Mouse (Mus musculus) forebrain, postnatal 0 days (tissue): ENCODE measurements around the gene Pdcl2. TPM values are rescaled to one million over a fixed set of nuclear protein-coding genes. Genes with fewer than 3 reads are reported as not detected.
A peak's percentile ranks its signal among the peaks of the same experiment; 100 is the strongest.

ENCODE experiments used
- ATAC-seq: fragments of 200-750 bp; cut with Nextera tagmentation; 2 replicates; pipeline ENCODE4 v1.8.0; 2017; ENCODE audit warnings: mild to moderate bottlenecking, moderate library complexity
- DNase-seq: peaks from one replicate; pipeline ENCODE4 v3.0.0-alpha.2; 2015
- H3K27ac ChIP-seq: fragments of 300-500 bp; sonication (generic); 2 replicates; pipeline ENCODE4 v1.5.1; 2014; ENCODE audit warnings: low read depth, mild to moderate bottlenecking, antibody characterized with exemption, low read length, moderate library complexity, mixed read lengths
- H3K27me3 ChIP-seq: fragments of 300-500 bp; sonication (generic); 2 replicates; pipeline ENCODE4 v1.6.1; 2014; ENCODE audit warnings: mild to moderate bottlenecking, low read length, mixed read lengths; ENCODE audit not compliant: insufficient read depth
- H3K36me3 ChIP-seq: fragments of 300-500 bp; sonication (generic); 2 replicates; pipeline ENCODE4 v1.6.1; 2014; ENCODE audit warnings: mild to moderate bottlenecking, moderate library complexity; ENCODE audit not compliant: insufficient read depth
- H3K4me1 ChIP-seq: fragments of 300-500 bp; sonication (generic); 2 replicates; pipeline ENCODE4 v1.6.1; 2014; ENCODE audit warnings: antibody characterized with exemption; ENCODE audit not compliant: insufficient read depth
- H3K4me2 ChIP-seq: fragments of 300-500 bp; sonication (generic); 2 replicates; pipeline ENCODE4 v1.6.1; 2014; ENCODE audit warnings: low read depth, mild to moderate bottlenecking, moderate library complexity
- H3K4me3 ChIP-seq: fragments of 300-500 bp; sonication (generic); 2 replicates; pipeline ENCODE4 v1.5.1; 2014; ENCODE audit warnings: low read depth, low read length, mixed read lengths
- H3K9ac ChIP-seq: fragments of 300-500 bp; sonication (generic); 2 replicates; pipeline ENCODE4 v1.6.1; 2014; ENCODE audit warnings: mild to moderate bottlenecking
- H3K9me3 ChIP-seq: fragments of 300-500 bp; sonication (generic); 2 replicates; pipeline ENCODE4 v1.6.1; 2016; ENCODE audit warnings: low read length
- CTCF ChIP-seq: sonication (generic); IDR thresholded peaks from 2 replicates; pipeline ENCODE4 v1.5.1; 2016; ENCODE audit warnings: antibody characterized with exemption, control low read depth, low read depth
- WGBS: fragments of 180-500 bp; shearing (Covaris S2); extraction: QIAGEN DNeasy Blood & Tissue Kit; methylation state at CpG from one replicate; pipeline ENCODE4 v1.1.7; 2014; 5-methylcytosine and 5-hydroxymethylcytosine counted together
- polyA plus RNA-seq: library from polyadenylated mRNA; unstranded; fragments of >200 nt; fragmentation: Nextera tagmentation; extraction: Ambion mirVana; gene quantifications from 2 replicates; pipeline ENCODE4 v1.2.1, GENCODE M21; 2015
- total RNA-seq: library from RNA; depleted of rRNA; stranded (reverse); fragments of >200 nt; gene quantifications from 2 replicates; pipeline ENCODE4 v1.2.3, GENCODE M21; 2014

Gene Pdcl2
- total and polyA plus RNA-seq, 2 experiments from 2014 or later, result not detected

- Histone ChIP-seq H3K27me3 (no peaks in the 10 kb centered on the region), H3K9me3 (no peaks in the 10 kb centered on the region), H3K36me3 (no peaks in the 10 kb centered on the region), H3K4me3 (no peak overlapping the region), H3K27ac (no peak overlapping the region), H3K4me2 (no peak overlapping the region), H3K4me1 (no peaks in the 10 kb centered on the region), H3K9ac (no peak overlapping the region)
- 83% methylated on average over 4 of the region's 4 CpGs for WGBS
- ATAC-seq, result no peak
- TF ChIP-seq CTCF, result no peak
- DNase-seq, result no peak
Measured at GRCm38 (mm10) chr5:76325113-76325512, 5.8 kb downstream of the Pdcl2 start.

GRCm38 (mm10) chr5:76321249-76322196 lies 9.4 kb downstream of the Pdcl2 start:
- Histone ChIP-seq H3K9me3 (no peaks in the 10 kb centered on the region), H3K4me1 (no peaks in the 10 kb centered on the region), H3K4me3 (no peak overlapping the region), H3K36me3 (no peaks in the 10 kb centered on the region), H3K27ac (no peak overlapping the region), H3K9ac (no peak overlapping the region), H3K4me2 (no peak overlapping the region), H3K27me3 (no peaks in the 10 kb centered on the region)
- no peak for TF ChIP-seq CTCF
- ATAC-seq (no peak), DNase-seq (peak; percentile 19)
- WGBS, result 19% methylated on average over 11 of the region's 11 CpGs

GRCm38 (mm10) chr5:76308206-76308605 lies 22.8 kb downstream of the Pdcl2 start:
- no peak overlapping the region for H3K4me2 ChIP-seq
- DNase-seq, result no peak
- no peak for ATAC-seq
- 58% methylated on average over 2 of the region's 2 CpGs for WGBS
- no peak overlapping the region for H3K27ac ChIP-seq
- no peaks in the 10 kb centered on the region for H3K4me1 ChIP-seq
- H3K27me3 ChIP-seq, result no peaks in the 10 kb centered on the region
- TF ChIP-seq CTCF, result no peak
- H3K36me3 ChIP-seq, result no peaks in the 10 kb centered on the region
- H3K9me3 ChIP-seq, result no peaks in the 10 kb centered on the region
- H3K4me3 ChIP-seq, result no peak overlapping the region
- H3K9ac ChIP-seq, result no peak overlapping the region

GRCm38 (mm10) chr5:76306261-76306660 lies 24.7 kb downstream of the Pdcl2 start:
- H3K27me3 ChIP-seq, result no peaks in the 10 kb centered on the region
- 81% methylated on average over 3 of the region's 3 CpGs for WGBS
- ATAC-seq (no peak), DNase-seq (no peak)
- no peak overlapping the region for H3K4me2 ChIP-seq
- 0 out of 2 replicates have a peak, but pooled peaks cover 9% of the 10 kb centered on the region for H3K4me1 ChIP-seq
- no peak overlapping the region for H3K9ac ChIP-seq
- H3K36me3 ChIP-seq, result no peaks in the 10 kb centered on the region
- TF ChIP-seq CTCF, result no peak
- H3K27ac ChIP-seq, result no peak overlapping the region
- no peaks in the 10 kb centered on the region for H3K9me3 ChIP-seq
- no peak overlapping the region for H3K4me3 ChIP-seq

- DNase-seq (peak; percentile 3), ATAC-seq (no peak)
- H3K27ac ChIP-seq, result no peak overlapping the region
- peak overlapping the region; percentile 28; the same call in 1 of the 2 replicates for H3K9ac ChIP-seq
- no peaks in the 10 kb centered on the region for H3K27me3 ChIP-seq
- 0 out of 2 replicates have a peak, but pooled peaks cover 15% of the 10 kb centered on the region for H3K4me1 ChIP-seq
- TF ChIP-seq CTCF, result no peak
- 8% methylated on average over 8 of the region's 8 CpGs for WGBS
- peak overlapping the region; percentile 75 for H3K4me2 ChIP-seq
- H3K4me3 ChIP-seq, result peak overlapping the region; percentile 93
- no peaks in the 10 kb centered on the region for H3K9me3 ChIP-seq
- no peaks in the 10 kb centered on the region for H3K36me3 ChIP-seq
Measured at GRCm38 (mm10) chr5:76305616-76306015, 25.3 kb downstream of the Pdcl2 start.

- H3K4me1 ChIP-seq, result 0 out of 2 replicates have a peak, but pooled peaks cover 16% of the 10 kb centered on the region
- H3K9ac ChIP-seq, result peak within 1 kb of the TSS; percentile 81
- peak within 1 kb of the TSS; percentile 93 for H3K4me3 ChIP-seq
- TF ChIP-seq CTCF, result peak; percentile 3; the same call in 1 of the 2 replicates
- DNase-seq (peak; percentile 94), ATAC-seq (peak; percentile 93)
- 6% methylated on average over 91 of the region's 104 CpGs for WGBS
- no peaks in the 10 kb centered on the region for H3K9me3 ChIP-seq
- H3K27me3 ChIP-seq, result no peaks in the 10 kb centered on the region
- peak within 1 kb of the TSS; percentile 75 for H3K4me2 ChIP-seq
- H3K27ac ChIP-seq, result peak within 1 kb of the TSS; percentile 97
- H3K36me3 ChIP-seq, result no peaks in the 10 kb centered on the region
Measured at GRCm38 (mm10) chr5:76304452-76305341, 26.3 kb downstream of the Pdcl2 start, which contains the start of gene Clock. Gene Clock, minus strand, starts transcription at chr5:76304792.
